Mouse (Mus musculus) embryonic stem cell, embryonic (primary cell): ENCODE measurements around the gene Usp47.
"Not testable (repeated sequence)": the region's sequence is repeated elsewhere in the genome, so short reads cannot be mapped to it uniquely, and the experiment has no call there.

Source experiments
- CTCF ChIA-PET, 4 experiments: fragments of 300-600 bp in 2 of 4; fragments of 350-600 bp in 2 of 4; sonication (Branson Sonifier 250); formaldehyde crosslinking; loops; one replicate each; lab custom pipeline; 2022; ENCODE audit warnings: inconsistent platforms in 2 of 4; lab: Charles Lee
- POLR2A ChIA-PET, 4 experiments: fragments of 300-600 bp in 2 of 4; fragments of 350-600 bp in 2 of 4; sonication (Branson Sonifier 250); formaldehyde crosslinking; loops; one replicate each; lab custom pipeline; 2022; ENCODE audit warnings: antibody characterized with exemption in 4 of 4, inconsistent platforms in 1 of 4; lab: Charles Lee

Gene Usp47

GRCm38 (mm10) chr7:112024856-112025255, 1.6 kb downstream of the Usp47 start:
- POLR2A ChIA-PET, result no interaction called here
- CTCF ChIA-PET, result no interaction called here

GRCm38 (mm10) chr7:112030594-112030993, 7.3 kb downstream of the Usp47 start:
- ChIA-PET CTCF (no interaction called here), POLR2A (interaction anchor here in 1 of 4 experiments (0.6 kb wide), 1 partner anchor 996 kb away, joined by 7 read pairs; no protein-coding TSS in a partner anchor)

GRCm38 (mm10) chr7:112035804-112036203, 12.5 kb downstream of the Usp47 start:
- CTCF ChIA-PET, result no interaction called here
- POLR2A ChIA-PET, result interaction anchor here in 2 of 4 experiments (0.6 to 2.0 kb wide), 5 partner anchors 12 to 847 kb away, joined by 3 to 6 read pairs (median 4); partner anchors contain the start of gene Usp47 (in 1 of the 2)

- ChIA-PET POLR2A (interaction anchor here in 1 of 4 experiments (0.6 to 2.0 kb wide), 3 partner anchors 10 to 353 kb away, joined by 3 to 7 read pairs (median 6); partner anchors contain the start of gene Usp47), CTCF (interaction anchor here in 1 of 4 experiments (1.3 kb wide), 1 partner anchor 14 kb away, joined by 3 read pairs; no protein-coding TSS in a partner anchor)
Measured at GRCm38 (mm10) chr7:112036636-112037035, 13.3 kb downstream of the Usp47 start.

- ChIA-PET CTCF (no interaction called here), POLR2A (interaction anchor here in 2 of 4 experiments (0.8 to 1.4 kb wide), 3 partner anchors 13 to 17 kb away, joined by 3 read pairs; no protein-coding TSS in a partner anchor)
Measured at GRCm38 (mm10) chr7:112040271-112040670, 17.0 kb downstream of the Usp47 start.

GRCm38 (mm10) chr7:112042758-112043157, 19.5 kb downstream of the Usp47 start:
- POLR2A ChIA-PET, result interaction anchor here in 1 of 4 experiments (0.7 kb wide), 1 partner anchor 10 kb away, joined by 3 read pairs; no protein-coding TSS in a partner anchor

GRCm38 (mm10) chr7:112045249-112045648, 21.9 kb downstream of the Usp47 start:
- ChIA-PET CTCF (interaction anchor here in 1 of 4 experiments (0.7 kb wide), 1 partner anchor 264 kb away, joined by 3 read pairs; no protein-coding TSS in a partner anchor), POLR2A (interaction anchor here in 1 of 4 experiments (1.0 kb wide), 1 partner anchor 10 kb away, joined by 3 read pairs; no protein-coding TSS in a partner anchor)

More at GRCm38 (mm10) chr7:112042758-112043157, 19.5 kb downstream of the Usp47 start:
- CTCF ChIA-PET, result no interaction called here

GRCm38 (mm10) chr7:112045794-112046388, 22.6 kb downstream of the Usp47 start:
- ChIA-PET CTCF (interaction anchor here in 1 of 4 experiments (0.6 kb wide), 1 partner anchor 13 kb away, joined by 3 read pairs; no protein-coding TSS in a partner anchor), POLR2A (interaction anchor here in 1 of 4 experiments (1.0 kb wide), 1 partner anchor 10 kb away, joined by 3 read pairs; no protein-coding TSS in a partner anchor)

- ChIA-PET CTCF (interaction anchor here in 1 of 4 experiments (0.7 kb wide), 1 partner anchor 46 kb away, joined by 3 read pairs; no protein-coding TSS in a partner anchor), POLR2A (no interaction called here)
Measured at GRCm38 (mm10) chr7:112048643-112049042, 25.3 kb downstream of the Usp47 start.

GRCm38 (mm10) chr7:112053667-112054066, 30.4 kb downstream of the Usp47 start:
- ChIA-PET CTCF (interaction anchor here in 1 of 4 experiments (1.0 kb wide), 1 partner anchor 126 kb away, joined by 4 read pairs; no protein-coding TSS in a partner anchor), POLR2A (no interaction called here)

GRCm38 (mm10) chr7:112055901-112056625, 32.8 kb downstream of the Usp47 start:
- ChIA-PET POLR2A (interaction anchor here in 3 of 4 experiments (0.6 to 1.0 kb wide), 3 partner anchors 10 to 280 kb away, joined by 3 read pairs; no protein-coding TSS in a partner anchor), CTCF (no interaction called here)

- ChIA-PET POLR2A (interaction anchor here in 1 of 4 experiments (1.6 kb wide), 1 partner anchor 106 kb away, joined by 3 read pairs; no protein-coding TSS in a partner anchor), CTCF (interaction anchor here in 3 of 4 experiments (0.9 to 1.7 kb wide), 4 partner anchors 10 to 105 kb away, joined by 3 to 8 read pairs (median 7); no protein-coding TSS in a partner anchor)
Measured at GRCm38 (mm10) chr7:112074868-112075267, 51.6 kb downstream of the Usp47 start.

GRCm38 (mm10) chr7:112082636-112083035, 59.3 kb downstream of the Usp47 start:
- POLR2A ChIA-PET, result no interaction called here
- CTCF ChIA-PET, result interaction anchor here in 2 of 4 experiments (1.1 to 3.9 kb wide), 2 partner anchors 97 to 286 kb away, joined by 3 to 50 read pairs; no protein-coding TSS in a partner anchor

- ChIA-PET CTCF (interaction anchor here (0.6 to 3.9 kb wide), 4 partner anchors 23 to 1297 kb away, joined by 3 to 50 read pairs (median 9); no protein-coding TSS in a partner anchor), POLR2A (interaction anchor here in 1 of 4 experiments (0.7 to 1.3 kb wide), 2 partner anchors 21 to 876 kb away, joined by 3 read pairs; no protein-coding TSS in a partner anchor)
Measured at GRCm38 (mm10) chr7:112084222-112084621, 60.9 kb downstream of the Usp47 start.

- CTCF ChIA-PET, result interaction anchor here (0.5 to 3.9 kb wide), 30 partner anchors 9 to 1406 kb away, joined by 3 to 50 read pairs (median 4); partner anchors contain the start of gene Dkk3 (in 1 of the 4)
- POLR2A ChIA-PET, result interaction anchor here in 2 of 4 experiments (1.0 to 1.3 kb wide), 2 partner anchors 22 to 95 kb away, joined by 3 read pairs; no protein-coding TSS in a partner anchor
Measured at GRCm38 (mm10) chr7:112085062-112085461, 61.8 kb downstream of the Usp47 start.

- ChIA-PET CTCF (interaction anchor here in 1 of 4 experiments (1.4 to 3.9 kb wide), 2 partner anchors 93 to 283 kb away, joined by 17 to 50 read pairs; no protein-coding TSS in a partner anchor), POLR2A (interaction anchor here in 2 of 4 experiments (0.6 kb wide), 2 partner anchors 458 to 747 kb away, joined by 3 to 4 read pairs; no protein-coding TSS in a partner anchor)
Measured at GRCm38 (mm10) chr7:112086186-112086585, 62.9 kb downstream of the Usp47 start.

GRCm38 (mm10) chr7:112094923-112095322, 71.6 kb downstream of the Usp47 start:
- CTCF ChIA-PET, result interaction anchor here in 1 of 4 experiments (1.2 kb wide), 1 partner anchor 10 kb away, joined by 5 read pairs; no protein-coding TSS in a partner anchor

GRCm38 (mm10) chr7:112100887-112101286, 77.6 kb downstream of the Usp47 start:
- CTCF ChIA-PET, result interaction anchor here in 2 of 4 experiments (0.7 to 2.0 kb wide), 2 partner anchors 15 to 27 kb away, joined by 6 to 9 read pairs; no protein-coding TSS in a partner anchor
- POLR2A ChIA-PET, result no interaction called here

More at GRCm38 (mm10) chr7:112094923-112095322, 71.6 kb downstream of the Usp47 start:
- POLR2A ChIA-PET, result not testable (repeated sequence)
